Mouse (Mus musculus): Measurements from ENCODE around the gene Olfr832. TPM values are rescaled to one million over a fixed set of nuclear protein-coding genes. Genes with fewer than 3 reads are reported as not detected.
"Not testable (repeated sequence)": the region's sequence is repeated elsewhere in the genome, so short reads cannot be mapped to it uniquely, and the experiment has no call there.

Gene Olfr832
- polyA plus RNA-seq (2012; rRNA removed): not detected in 2 replicates

DNA sequence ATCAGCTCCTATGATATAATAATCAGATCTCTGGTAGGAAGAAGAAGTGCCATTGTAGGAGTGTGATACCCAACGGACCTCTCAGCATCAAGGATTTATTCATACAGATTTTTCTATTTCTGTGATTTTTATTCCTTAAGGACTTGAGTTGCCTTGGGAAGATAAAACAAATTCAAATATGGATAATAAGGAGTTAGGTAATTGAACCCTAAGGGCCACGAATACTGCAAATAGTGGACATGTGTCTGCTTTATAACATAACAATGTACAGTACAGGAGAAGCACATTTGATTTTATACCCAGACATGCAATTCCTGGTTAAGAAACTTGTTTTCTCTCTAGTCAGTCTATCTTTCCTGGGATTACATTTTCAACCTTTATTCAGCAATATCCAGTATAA is at the start of gene Olfr832:
Gene Olfr832 (plus strand): TSS at position 301 of the 400 bp plus-strand sequence.
- DNase-seq (ENCODE audit: low spot score): not testable (repeated sequence)

DNA sequence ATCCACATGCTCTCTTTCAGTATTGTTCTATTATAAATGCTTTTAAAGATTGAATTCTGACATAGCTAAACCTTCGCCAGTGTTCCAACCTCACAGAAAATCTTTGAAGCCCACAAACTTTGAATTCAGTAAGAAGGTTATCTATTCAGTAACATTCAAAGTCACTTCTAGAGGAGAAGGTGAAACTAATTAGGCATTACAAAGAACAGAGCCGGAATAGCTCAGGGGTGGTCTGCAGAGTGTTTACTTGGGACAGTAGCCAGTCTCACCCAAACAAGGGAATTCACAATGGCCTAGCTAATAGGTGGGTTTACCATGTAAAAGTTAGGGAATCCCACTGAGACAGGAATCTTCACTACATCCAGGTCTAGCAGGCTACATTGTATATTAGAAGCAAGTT is 29.2 kb upstream of the Olfr832 start:
- DNase-seq (ENCODE audit: low spot score): not testable (repeated sequence)

DNA sequence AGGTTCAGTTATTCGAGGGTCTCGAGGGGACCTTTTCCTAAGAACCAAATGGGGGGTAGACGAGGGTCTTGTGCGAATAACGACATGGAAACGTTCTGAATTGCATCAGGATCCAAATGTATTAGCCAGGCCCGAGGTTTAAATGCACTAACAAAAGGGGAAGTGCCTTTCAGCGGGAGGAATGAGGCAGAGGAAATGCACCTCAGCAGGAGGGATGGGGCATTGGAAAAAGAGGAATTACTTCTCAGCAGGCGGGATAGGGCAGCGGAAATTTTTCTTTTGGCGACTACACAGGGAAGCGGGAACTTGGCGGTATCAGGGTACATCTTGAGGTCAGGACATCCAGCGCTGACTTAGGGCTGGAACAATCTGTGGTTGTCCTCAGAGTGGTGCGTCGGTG is 9.0 kb upstream of the Olfr832 start:
- not testable (repeated sequence) for DNase-seq (ENCODE audit: low spot score)

DNA sequence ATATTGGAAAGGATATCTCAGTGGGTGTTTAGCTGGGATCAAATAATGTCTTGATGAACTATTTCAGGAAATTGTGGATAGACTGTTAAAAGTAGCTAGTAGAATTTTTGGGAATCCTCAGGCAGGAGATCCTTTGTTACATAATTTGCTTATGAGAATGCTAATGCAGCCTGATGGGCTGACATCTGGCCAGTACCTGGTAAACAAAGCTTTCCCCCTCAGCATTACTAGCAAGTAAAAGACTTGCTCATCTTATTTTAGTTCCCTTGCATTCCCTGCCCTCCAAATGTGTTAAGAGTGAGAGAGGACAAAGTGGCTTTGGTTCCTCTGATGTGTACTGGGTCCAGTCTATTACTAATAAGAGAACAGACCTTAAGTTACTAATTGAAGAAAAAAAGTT is 25.1 kb downstream of the Olfr832 start:
- DNase-seq (ENCODE audit: low spot score): no peak

DNA sequence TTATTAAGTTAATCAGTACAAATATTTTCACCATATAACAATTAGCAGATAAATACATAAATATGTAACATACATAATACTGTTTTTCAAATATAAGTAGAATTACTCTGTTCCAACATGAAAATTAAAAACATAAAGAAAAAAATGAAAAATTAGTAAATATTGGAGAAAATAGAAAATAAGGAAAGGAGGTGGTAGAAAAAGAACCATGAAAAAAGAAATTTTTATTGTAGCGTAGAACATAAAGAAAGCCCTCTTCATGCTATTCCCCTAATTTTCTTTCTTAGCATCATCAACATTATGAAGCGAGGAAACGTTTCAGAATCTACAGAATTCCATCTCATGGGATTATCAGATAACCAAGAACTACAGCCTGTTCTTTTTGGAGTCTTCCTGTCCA is 50.8 kb downstream of the Olfr832 start, which contains the start of gene Olfr834:
Gene Olfr834 (plus strand): TSS at position 301 of the 400 bp plus-strand sequence.
- DNase-seq (ENCODE audit: low spot score): no peak

Other genes starting within 250 kb of the Olfr832 start
- not detected in 2 replicates for gene Olfr24, start 173.1 kb upstream of the Olfr832 start, polyA plus RNA-seq (2012; rRNA removed)
- gene Olfr828, start 117.6 kb upstream of the Olfr832 start, polyA plus RNA-seq (2012; rRNA removed): not detected in 2 replicates
- gene Olfr829, start 82.2 kb upstream of the Olfr832 start, polyA plus RNA-seq (2012; rRNA removed): not detected in 2 replicates
- gene Olfr830, start 62.4 kb upstream of the Olfr832 start, polyA plus RNA-seq (2012; rRNA removed): not detected in 2 replicates
- gene Olfr834, start 50.9 kb downstream of the Olfr832 start, polyA plus RNA-seq (2012; rRNA removed): not detected in 2 replicates
- gene Olfr835, start 95.6 kb downstream of the Olfr832 start, polyA plus RNA-seq (2012; rRNA removed): not detected in 2 replicates
- gene Olfr836, start 183.3 kb downstream of the Olfr832 start, polyA plus RNA-seq (2012; rRNA removed): not detected in 2 replicates
- not detected in 2 replicates for gene Olfr837, start 199.2 kb downstream of the Olfr832 start, polyA plus RNA-seq (2012; rRNA removed)
- gene Olfr839-ps1, start 240.2 kb downstream of the Olfr832 start, polyA plus RNA-seq (2012; rRNA removed): not detected in 2 replicates